Mouse (Mus musculus): Measurements from ENCODE around the gene Olfr705.
"Not testable (repeated sequence)": the region's sequence is repeated elsewhere in the genome, so short reads cannot be mapped to it uniquely, and the experiment has no call there.

DNA sequence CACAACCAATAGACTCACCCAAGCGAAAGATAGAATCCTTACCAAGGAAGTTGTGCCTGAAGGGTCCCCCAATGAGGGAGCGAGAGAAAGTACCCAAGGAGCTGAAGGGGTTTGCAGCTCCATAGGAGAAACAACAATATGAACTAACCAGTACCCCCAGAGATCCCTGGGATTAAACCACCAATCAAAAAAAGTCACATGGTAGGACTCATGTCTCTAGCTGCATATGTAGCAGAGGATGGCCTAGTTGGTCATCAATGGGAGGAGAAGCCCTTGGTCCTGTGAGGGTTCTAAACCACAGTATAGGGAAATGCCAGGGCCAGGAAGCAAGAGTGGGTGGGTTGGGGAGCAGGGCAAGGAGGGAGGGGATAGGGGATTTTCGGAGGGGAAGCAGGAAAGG, 24.4 kb upstream of the Olfr705 start, which contains the start of gene Olfr707:
- TF ChIP-seq CTCF (IDR thresholded peaks at IDR 0.05; ENCODE audit: control insufficient read depth, insufficient read depth, insufficient replicate concordance, low read depth, low read length); POLR2A (IDR thresholded peaks at IDR 0.05; ENCODE audit: control insufficient read depth, low read depth, low read length): not testable (repeated sequence)

Data from testis, adult 2 months (tissue).